Mouse (Mus musculus): Measurements from ENCODE around the gene Ift46. TPM values are rescaled to one million over a fixed set of nuclear protein-coding genes. Genes with fewer than 3 reads are reported as not detected.

The Ift46 gene
- polyA plus RNA-seq (2014; fragmentation: Illumina TruSeq; extraction: RNeasy Lipid Tissue Mini Kit (QIAGEN cat#74804)): 29.9 TPM

GRCm38 (mm10) chr9:44767101-44768028 is at the start of gene Ift46, which contains the start of gene Arcn1:
Ift46 (plus strand) TSS chr9:44767908.
Arcn1 (minus strand) TSS chr9:44767845.

GRCm38 (mm10) chr9:44734524-44735494 is 32.9 kb upstream of the Ift46 start, which contains the start of gene Phldb1:
Phldb1 (minus strand) TSS chr9:44735198.

GRCm38 (mm10) chr9:44799102-44799957 is 31.6 kb downstream of the Ift46 start, which contains the start of gene Tmem25:
Tmem25 (minus strand) TSS chr9:44799307.

GRCm38 (mm10) chr9:44802808-44803450 is 35.2 kb downstream of the Ift46 start, which contains the start of gene Ttc36:
Ttc36 (minus strand) TSS chr9:44803072.

Other genes starting within 250 kb of the Ift46 start
- gene Cxcr5, start 206.0 kb upstream of the Ift46 start, polyA plus RNA-seq (2014; fragmentation: Illumina TruSeq; extraction: RNeasy Lipid Tissue Mini Kit (QIAGEN cat#74804)): not detected
- 406 TPM for gene Ddx6, start 163.0 kb upstream of the Ift46 start, polyA plus RNA-seq (2014; fragmentation: Illumina TruSeq; extraction: RNeasy Lipid Tissue Mini Kit (QIAGEN cat#74804))
- not detected for gene Treh, start 94.7 kb upstream of the Ift46 start, polyA plus RNA-seq (2014; fragmentation: Illumina TruSeq; extraction: RNeasy Lipid Tissue Mini Kit (QIAGEN cat#74804))
- 0.71 TPM for gene Phldb1, start 32.7 kb upstream of the Ift46 start, polyA plus RNA-seq (2014; fragmentation: Illumina TruSeq; extraction: RNeasy Lipid Tissue Mini Kit (QIAGEN cat#74804))
- gene Arcn1, start 63 bp upstream of the Ift46 start, polyA plus RNA-seq (2014; fragmentation: Illumina TruSeq; extraction: RNeasy Lipid Tissue Mini Kit (QIAGEN cat#74804)): 372 TPM
- gene Tmem25, start 31.4 kb downstream of the Ift46 start, polyA plus RNA-seq (2014; fragmentation: Illumina TruSeq; extraction: RNeasy Lipid Tissue Mini Kit (QIAGEN cat#74804)): 0.91 TPM
- not detected for gene Ttc36, start 35.2 kb downstream of the Ift46 start, polyA plus RNA-seq (2014; fragmentation: Illumina TruSeq; extraction: RNeasy Lipid Tissue Mini Kit (QIAGEN cat#74804))
- 41.2 TPM for gene Kmt2a, start 113.4 kb downstream of the Ift46 start, polyA plus RNA-seq (2014; fragmentation: Illumina TruSeq; extraction: RNeasy Lipid Tissue Mini Kit (QIAGEN cat#74804))
- gene Atp5l, start 152.8 kb downstream of the Ift46 start, polyA plus RNA-seq (2014; fragmentation: Illumina TruSeq; extraction: RNeasy Lipid Tissue Mini Kit (QIAGEN cat#74804)): 284 TPM
- gene Ube4a, start 197.7 kb downstream of the Ift46 start, polyA plus RNA-seq (2014; fragmentation: Illumina TruSeq; extraction: RNeasy Lipid Tissue Mini Kit (QIAGEN cat#74804)): 81.2 TPM
- gene Cd3g, start 212.5 kb downstream of the Ift46 start, polyA plus RNA-seq (2014; fragmentation: Illumina TruSeq; extraction: RNeasy Lipid Tissue Mini Kit (QIAGEN cat#74804)): 1.3 TPM
- gene Cd3d, start 213.9 kb downstream of the Ift46 start, polyA plus RNA-seq (2014; fragmentation: Illumina TruSeq; extraction: RNeasy Lipid Tissue Mini Kit (QIAGEN cat#74804)): 0.29 TPM
- 0.80 TPM for gene Cd3e, start 241.7 kb downstream of the Ift46 start, polyA plus RNA-seq (2014; fragmentation: Illumina TruSeq; extraction: RNeasy Lipid Tissue Mini Kit (QIAGEN cat#74804))

Measured in ovary, adult 10 weeks (tissue).